Mouse (Mus musculus) heart, adult 2 months (tissue): Measurements from ENCODE around the gene Foxn3. TPM values are rescaled to one million over a fixed set of nuclear protein-coding genes. Genes with fewer than 3 reads are reported as not detected.
A peak's percentile ranks its signal among the peaks of the same experiment; 100 is the strongest.

Experiments
- DNase-seq, 2 experiments: peaks; one replicate each; pipeline ENCODE4 v3.0.0; 2021
- H3K27ac ChIP-seq: fragments of 200-600 bp; 2 replicates; pipeline ENCODE4 v1.8.1; 2022
- H3K27me3 ChIP-seq: fragments of 200-500 bp; 2 replicates; pipeline ENCODE4 v1.6.1; 2012; ENCODE audit warnings: mild to moderate bottlenecking, low read length, inconsistent platforms, mixed read lengths; ENCODE audit not compliant: control insufficient read depth, insufficient read depth
- H3K36me3 ChIP-seq: fragments of 200-500 bp; 2 replicates; pipeline ENCODE4 v1.6.1; 2012; ENCODE audit warnings: low read length, inconsistent platforms; ENCODE audit not compliant: control insufficient read depth, insufficient read depth
- H3K4me1 ChIP-seq: fragments of 200-500 bp; 2 replicates; pipeline ENCODE4 v1.6.1; 2011; ENCODE audit warnings: low read length; ENCODE audit not compliant: control insufficient read depth, insufficient read depth
- H3K4me3 ChIP-seq: fragments of 200-600 bp; 2 replicates; pipeline ENCODE4 v1.8.1; 2022
- H3K79me2 ChIP-seq: fragments of 200-500 bp; replicated peaks from 2 replicates; pipeline ENCODE4 v1.6.1; 2012; ENCODE audit warnings: mild to moderate bottlenecking, inconsistent platforms, low read length, moderate library complexity, mixed read lengths; ENCODE audit not compliant: control insufficient read depth, insufficient read depth
- H3K9ac ChIP-seq: fragments of 200-500 bp; 2 replicates; pipeline ENCODE4 v1.6.1; 2012; ENCODE audit warnings: low read depth, mild to moderate bottlenecking, control low read depth, inconsistent platforms, low read length, mixed read lengths
- CTCF ChIP-seq: fragments of 200-600 bp; IDR thresholded peaks from 2 replicates; pipeline ENCODE4 v1.8.1; 2022; ENCODE audit warnings: antibody characterized with exemption, mild to moderate bottlenecking, moderate library complexity
- EP300 ChIP-seq: fragments of 200-500 bp; IDR thresholded peaks from 2 replicates; pipeline ENCODE4 v1.6.1; 2011; ENCODE audit warnings: low read depth, low read length, control low read depth; ENCODE audit not compliant: insufficient read depth
- POLR2A ChIP-seq: fragments of 200-500 bp; IDR thresholded peaks from 2 replicates; pipeline ENCODE4 v1.6.1; 2011; ENCODE audit warnings: mild to moderate bottlenecking, low read depth, low read length, control low read depth; ENCODE audit not compliant: insufficient read depth
- WGBS: fragments of 180-500 bp; shearing (Covaris S2); methylation state at CpG from one replicate; pipeline ENCODE4 v1.1.7; 2018; 5-methylcytosine and 5-hydroxymethylcytosine counted together
- intact Hi-C: fragments of 180-260 bp; cut with DNase I; formaldehyde crosslinking; loops from one replicate; pipeline ENCODE4 v1.15.1; 2025
- polyA plus RNA-seq: library from polyadenylated mRNA; depleted of rRNA; stranded (reverse); fragments of >200 nt; gene quantifications from 2 replicates; pipeline ENCODE4 v1.2.3, GENCODE M21; 2012
- total RNA-seq, 2 experiments: library from RNA; stranded (reverse); gene quantifications; 2 replicates each; pipeline ENCODE4 v1.2.3; 2021

Gene Foxn3
- total and polyA plus RNA-seq, 3 experiments = 28.1 to 117 (median 106) TPM

DNA sequence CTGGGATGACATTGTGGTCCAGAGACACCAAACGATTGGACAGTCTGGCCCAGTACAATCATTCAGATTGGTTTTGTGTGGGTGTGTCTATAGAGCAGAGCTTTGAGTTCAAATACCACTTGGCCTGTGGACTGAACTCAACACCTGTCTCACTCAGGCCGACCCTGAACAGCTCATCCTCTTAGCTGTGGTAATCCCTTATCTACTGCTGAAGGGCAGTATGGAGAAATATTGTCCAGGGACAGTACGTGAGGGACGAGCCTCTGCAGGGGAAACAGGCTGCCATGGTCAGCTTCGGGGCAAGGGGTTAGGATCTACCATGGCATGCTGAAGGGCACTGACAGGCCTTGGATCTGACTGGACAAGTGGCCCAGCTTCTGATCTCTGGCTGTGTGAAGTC lies 306.9 kb downstream of the Foxn3 start:
- Histone ChIP-seq H3K27ac (peak overlapping the region; percentile 58), H3K79me2 (peaks cover 6% of the 10 kb centered on the region; the same call in 1 of the 2 replicates), H3K4me3 (no peak overlapping the region), H3K4me1 (peaks cover 18% of the 10 kb centered on the region), H3K36me3 (peaks cover 2% of the 10 kb centered on the region; the same call in 1 of the 2 replicates), H3K9ac (no peak overlapping the region), H3K27me3 (no peaks in the 10 kb centered on the region)
- DNase-seq = no peak
- intact Hi-C loops = no loop called here
- TF ChIP-seq POLR2A (no peak), CTCF (no peak), EP300 (no peak)
- 72% methylated on average over 5 of the region's 5 CpGs for WGBS

GRCm38 (mm10) chr12:99254436-99254835 lies 308.9 kb downstream of the Foxn3 start:
- WGBS = 85% methylated on average over 8 of the region's 8 CpGs
- no peak for TF ChIP-seq CTCF
- no peak for DNase-seq
- Histone ChIP-seq H3K4me3 (no peak overlapping the region), H3K27me3 (no peaks in the 10 kb centered on the region), H3K9ac (no peak overlapping the region), H3K27ac (no peak overlapping the region), H3K4me1 (peaks cover 11% of the 10 kb centered on the region), H3K36me3 (peaks cover 2% of the 10 kb centered on the region; the same call in 1 of the 2 replicates), H3K79me2 (0 out of 2 replicates have a peak, but pooled peaks cover 4% of the 10 kb centered on the region)
- intact Hi-C loops = no loop called here

- no peaks in the 10 kb centered on the region for H3K27me3 ChIP-seq
- H3K4me1 ChIP-seq = peaks cover 11% of the 10 kb centered on the region
Measured at GRCm38 (mm10) chr12:99253562-99253961, 309.8 kb downstream of the Foxn3 start.

GRCm38 (mm10) chr12:99248606-99249005 lies 314.8 kb downstream of the Foxn3 start:
- Histone ChIP-seq H3K27me3 (no peaks in the 10 kb centered on the region), H3K9ac (no peak overlapping the region), H3K4me3 (no peak overlapping the region), H3K36me3 (no peaks in the 10 kb centered on the region), H3K79me2 (peaks cover 1% of the 10 kb centered on the region; the same call in 1 of the 2 replicates), H3K4me1 (peaks cover 12% of the 10 kb centered on the region), H3K27ac (no peak overlapping the region)
- DNase-seq = no peak
- intact Hi-C loops = no loop called here
- 82% methylated on average over 8 of the region's 8 CpGs for WGBS
- no peak for TF ChIP-seq EP300

More at GRCm38 (mm10) chr12:99253562-99253961, 309.8 kb downstream of the Foxn3 start:
- no peak overlapping the region for H3K9ac ChIP-seq
- H3K27ac ChIP-seq = no peak overlapping the region
- H3K36me3 ChIP-seq = peaks cover 2% of the 10 kb centered on the region; the same call in 1 of the 2 replicates
- intact Hi-C loops = no loop called here
- H3K79me2 ChIP-seq = peaks cover 4% of the 10 kb centered on the region; the same call in 1 of the 2 replicates
- TF ChIP-seq POLR2A = no peak
- no peak for TF ChIP-seq CTCF
- no peak for TF ChIP-seq EP300
- no peak overlapping the region for H3K4me3 ChIP-seq
- 98% methylated on average over 10 of the region's 10 CpGs for WGBS
- DNase-seq = no peak

DNA sequence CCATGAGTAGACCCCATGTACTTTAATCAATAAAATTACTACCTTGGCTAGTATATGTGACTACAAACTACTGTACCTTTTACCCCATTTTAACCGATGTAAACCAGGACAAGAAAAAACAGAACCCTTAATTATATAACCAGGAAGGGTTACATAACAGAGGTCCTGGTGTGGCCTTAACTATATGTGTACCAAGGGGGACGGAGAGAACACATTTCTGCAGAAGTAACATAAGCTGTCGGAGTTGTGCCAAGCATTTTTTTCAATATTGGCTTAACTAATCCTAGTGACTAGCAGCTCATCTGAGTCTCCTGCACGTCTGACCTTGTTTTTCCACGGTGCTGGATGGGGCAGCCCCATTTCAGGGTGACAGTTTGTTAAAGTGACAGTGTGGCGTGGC lies 315.4 kb downstream of the Foxn3 start:
- Histone ChIP-seq H3K79me2 (peaks cover 1% of the 10 kb centered on the region; the same call in 1 of the 2 replicates), H3K36me3 (no peaks in the 10 kb centered on the region), H3K9ac (no peak overlapping the region), H3K4me3 (no peak overlapping the region), H3K4me1 (peaks cover 12% of the 10 kb centered on the region), H3K27ac (no peak overlapping the region), H3K27me3 (no peaks in the 10 kb centered on the region)
- WGBS = 60% methylated on average over 6 of the region's 6 CpGs
- TF ChIP-seq POLR2A (no peak), CTCF (no peak), EP300 (no peak)
- intact Hi-C loops = no loop called here
- DNase-seq = no peak

- Histone ChIP-seq H3K9ac (no peak overlapping the region), H3K27ac (peak overlapping the region; percentile 2), H3K4me1 (peaks cover 12% of the 10 kb centered on the region), H3K79me2 (no peaks in the 10 kb centered on the region; the same call in 1 of the 2 replicates), H3K27me3 (no peaks in the 10 kb centered on the region), H3K36me3 (no peaks in the 10 kb centered on the region), H3K4me3 (no peak overlapping the region)
- TF ChIP-seq POLR2A = no peak
- no peak for TF ChIP-seq EP300
- TF ChIP-seq CTCF = no peak
- intact Hi-C loops = no loop called here
- DNase-seq = no peak
- WGBS = 67% methylated on average over 10 of the region's 10 CpGs
Measured at GRCm38 (mm10) chr12:99246984-99247746, 316.2 kb downstream of the Foxn3 start.
